Mouse (Mus musculus) spleen, adult 2 months (tissue): ENCODE measurements around the gene Gins3.

ENCODE experiments used
- CTCF ChIP-seq: fragments of 200-500 bp; IDR thresholded peaks from 2 replicates; pipeline ENCODE4 v1.5.1; 2011; ENCODE audit warnings: mild to moderate bottlenecking, inconsistent platforms; ENCODE audit not compliant: insufficient read depth, insufficient read length, insufficient replicate concordance; ENCODE audit errors: extremely low read depth
- POLR2A ChIP-seq: fragments of 200-500 bp; IDR thresholded peaks from 2 replicates; pipeline ENCODE4 v1.6.1; 2011; ENCODE audit warnings: low read depth, low read length, inconsistent platforms

DNA sequence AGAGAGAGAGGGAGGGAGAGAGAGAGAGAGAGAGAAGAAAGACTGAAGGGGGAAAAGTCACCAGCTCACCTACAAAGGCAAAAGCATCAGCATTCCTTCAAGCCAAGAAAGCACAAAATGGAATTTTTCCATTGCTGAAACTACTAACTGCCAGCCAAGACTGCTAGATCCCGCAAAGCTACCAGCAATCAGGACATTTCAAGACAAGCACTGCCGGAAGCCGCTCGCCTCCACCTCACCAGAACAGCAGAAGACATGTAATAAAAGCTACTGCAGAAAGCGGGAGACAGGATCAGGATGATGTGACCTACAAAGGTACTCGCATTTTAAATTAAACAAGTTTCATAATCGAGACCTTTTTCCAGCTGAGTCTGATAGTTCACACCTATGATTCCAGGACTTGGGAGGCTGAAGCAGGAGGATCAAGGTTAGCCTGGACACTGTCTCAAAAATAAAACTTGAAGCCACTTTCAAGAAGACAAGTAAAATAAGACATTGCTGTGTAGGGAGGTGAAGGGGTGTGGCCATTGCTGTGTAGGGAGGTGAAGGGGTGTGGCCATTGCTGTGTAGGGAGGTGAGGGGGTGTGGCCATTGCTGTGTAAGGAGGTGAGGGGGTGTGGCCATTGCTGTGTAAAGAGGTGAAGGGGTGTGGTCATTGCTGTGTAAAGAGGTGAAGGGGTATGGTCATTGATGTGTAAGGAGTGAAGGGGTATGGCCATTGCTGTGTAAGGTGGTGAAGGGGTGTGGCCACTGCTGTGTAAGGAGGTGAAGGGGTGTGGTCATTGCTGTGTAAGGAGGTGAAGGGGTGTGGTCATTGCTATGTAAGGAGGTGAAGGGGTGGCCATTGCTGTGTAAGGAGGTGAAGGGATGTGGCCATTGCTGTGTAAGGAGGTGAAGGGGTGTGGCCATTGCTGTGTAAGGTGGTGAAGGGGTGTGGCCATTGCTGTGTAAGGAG is 39.5 kb upstream of the Gins3 start:
- TF ChIP-seq CTCF (no peak), POLR2A (no peak)
